Mouse (Mus musculus) cerebellum, postnatal 14 days (tissue): Measurements from ENCODE around the gene Pgpep1.

Experiments
- DNase-seq, 2 experiments: peaks; one replicate each; pipeline ENCODE4 v3.0.0; 2021; ENCODE audit warnings: mixed read lengths in 2 of 2

Pgpep1 gene

GRCm38 (mm10) chr8:70630532-70631381 is 29.4 kb downstream of the Pgpep1 start:
- DNase-seq = no peak

GRCm38 (mm10) chr8:70629574-70630531 is 30.3 kb downstream of the Pgpep1 start:
- DNase-seq = peak; percentile 91 to 94

GRCm38 (mm10) chr8:70628986-70629490 is 31.1 kb downstream of the Pgpep1 start:
- DNase-seq = no peak

GRCm38 (mm10) chr8:70627041-70627440 is 33.1 kb downstream of the Pgpep1 start:
- no peak for DNase-seq

- peak in 1 of 2 experiments; percentile 69 for DNase-seq
These were observed 35.1 kb downstream of the Pgpep1 start for GRCm38 (mm10) chr8:70625104-70625503.

GRCm38 (mm10) chr8:70622220-70622619 is 38.0 kb downstream of the Pgpep1 start:
- no peak for DNase-seq

GRCm38 (mm10) chr8:70618888-70619334 is 41.3 kb downstream of the Pgpep1 start:
- no peak for DNase-seq

- DNase-seq = no peak
These were observed 42.2 kb downstream of the Pgpep1 start for GRCm38 (mm10) chr8:70617985-70618384.

GRCm38 (mm10) chr8:70616645-70617044 is 43.5 kb downstream of the Pgpep1 start:
- peak in 1 of 2 experiments; percentile 5 for DNase-seq

GRCm38 (mm10) chr8:70615894-70616293 is 44.3 kb downstream of the Pgpep1 start, which contains the start of gene Lrrc25:
Gene Lrrc25 (plus strand): TSS chr8:70616155.
- DNase-seq = no peak

- DNase-seq = no peak
These were observed 44.9 kb downstream of the Pgpep1 start for GRCm38 (mm10) chr8:70615281-70615680.

- peak in 1 of 2 experiments; percentile 12 for DNase-seq
These were observed 45.7 kb downstream of the Pgpep1 start for GRCm38 (mm10) chr8:70614469-70614868.

GRCm38 (mm10) chr8:70613763-70614162 is 46.4 kb downstream of the Pgpep1 start:
- DNase-seq = peak in 1 of 2 experiments; percentile 3

- peak; percentile 93 to 95 for DNase-seq
These were observed 48.3 kb downstream of the Pgpep1 start for GRCm38 (mm10) chr8:70611849-70612248.

GRCm38 (mm10) chr8:70610796-70611771 is 49.1 kb downstream of the Pgpep1 start:
- peak; percentile 85 to 91 for DNase-seq

GRCm38 (mm10) chr8:70609849-70610795 is 50.1 kb downstream of the Pgpep1 start:
- DNase-seq = peak; percentile 44 to 56

GRCm38 (mm10) chr8:70609368-70609848 is 50.8 kb downstream of the Pgpep1 start:
- peak; percentile 54 to 69 for DNase-seq

GRCm38 (mm10) chr8:70608749-70609367 is 51.3 kb downstream of the Pgpep1 start, which contains the start of gene Ssbp4:
Gene Ssbp4 (minus strand): TSS chr8:70608872.
- no peak for DNase-seq

GRCm38 (mm10) chr8:70607898-70608748 is 52.1 kb downstream of the Pgpep1 start:
- DNase-seq = peak; percentile 73 to 81
